Mouse (Mus musculus) kidney, postnatal 14 days (tissue): ENCODE data around the gene Spns2.
A peak's percentile ranks its signal among the peaks of the same experiment; 100 is the strongest.

Experiments
- DNase-seq: peaks from one replicate; pipeline ENCODE4 v3.0.0; 2022; ENCODE audit warnings: mixed read lengths

The Spns2 gene

DNA sequence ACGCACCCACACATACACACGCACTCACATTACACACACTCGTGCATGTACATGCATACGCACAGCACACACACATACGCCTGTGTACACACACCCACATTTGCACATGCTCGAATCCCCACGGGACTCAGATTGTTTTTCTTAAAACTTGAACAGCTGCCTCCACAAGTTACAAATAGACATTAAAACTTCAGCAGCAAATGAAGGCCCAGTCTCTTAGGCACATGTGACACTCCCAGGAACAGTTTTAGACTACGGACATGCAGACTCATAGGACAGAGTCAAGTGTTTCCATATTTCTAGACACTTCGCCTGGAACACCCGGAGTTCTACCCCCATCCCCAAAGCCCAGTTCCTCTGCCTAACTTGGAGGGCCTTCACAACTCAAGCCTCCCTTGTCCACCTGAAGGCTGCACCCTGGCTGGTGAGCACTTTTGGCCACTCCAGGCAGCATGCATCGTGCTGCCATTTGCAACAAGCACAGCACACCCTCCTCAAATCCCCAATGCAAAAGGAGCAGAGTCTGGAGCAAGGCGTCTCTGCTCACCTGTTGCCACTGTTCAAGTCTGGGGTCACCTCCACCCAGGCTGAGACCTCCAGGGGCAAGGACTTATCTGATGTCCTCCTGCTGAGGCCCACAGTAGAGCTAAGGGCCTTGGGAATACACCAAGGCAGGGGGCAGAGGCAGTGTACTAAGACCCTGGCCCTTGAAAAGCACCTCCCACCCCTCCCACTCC lies 79.9 kb downstream of the Spns2 start:
- no peak for DNase-seq

DNA sequence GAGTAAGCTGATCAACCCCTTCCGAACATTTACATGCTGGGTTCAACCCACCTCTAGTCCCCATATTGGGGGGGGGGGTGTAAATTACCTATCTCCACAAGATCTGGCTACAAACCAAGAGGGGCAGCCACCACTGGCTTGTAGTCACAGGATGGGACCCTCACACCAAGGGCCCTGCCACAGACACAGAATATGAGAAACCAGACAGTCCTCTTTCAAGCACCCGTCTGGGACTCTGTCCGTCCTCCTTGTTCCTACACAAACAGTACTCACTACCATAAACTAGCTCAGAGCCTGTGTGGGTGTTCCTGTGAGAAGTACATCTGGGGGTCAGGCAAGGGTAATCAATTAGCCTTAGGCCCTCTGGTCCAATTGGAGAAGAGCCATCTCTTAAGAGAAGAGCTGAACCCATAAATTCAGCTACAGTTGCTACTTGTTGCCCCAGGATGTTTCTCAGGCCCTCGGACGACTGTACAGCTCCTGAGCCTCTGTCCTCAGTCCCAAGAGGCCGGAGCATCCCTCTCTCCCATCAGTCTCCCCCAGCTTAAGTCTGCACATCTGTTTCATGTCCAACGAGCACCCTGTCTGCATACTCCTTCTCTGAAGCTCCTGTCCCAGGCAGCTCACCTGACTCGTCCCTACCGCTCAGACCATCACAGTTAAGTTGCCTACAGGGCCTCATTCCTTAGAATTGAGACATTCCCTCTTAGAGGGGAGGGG lies 81.1 kb downstream of the Spns2 start:
- no peak for DNase-seq

DNA sequence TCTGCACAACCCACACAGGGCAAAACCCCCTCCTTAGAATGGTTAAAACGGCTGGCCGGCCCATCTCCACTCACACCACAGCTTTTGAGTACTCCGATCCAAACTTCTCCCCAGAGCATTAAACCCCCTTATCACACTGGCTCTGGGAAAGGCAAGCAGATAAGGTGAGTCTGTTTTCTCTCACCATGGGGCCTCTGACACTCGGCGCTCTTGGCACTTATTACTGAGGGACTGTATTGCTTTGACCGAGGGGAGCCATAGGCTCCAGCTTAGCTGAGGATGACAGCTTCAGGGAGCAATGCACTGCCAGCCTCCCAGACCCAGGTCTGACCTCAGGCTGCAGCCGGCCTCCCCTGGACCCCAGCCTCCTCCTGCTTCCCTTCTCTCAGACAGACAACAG lies 82.1 kb downstream of the Spns2 start:
- DNase-seq: no peak

DNA sequence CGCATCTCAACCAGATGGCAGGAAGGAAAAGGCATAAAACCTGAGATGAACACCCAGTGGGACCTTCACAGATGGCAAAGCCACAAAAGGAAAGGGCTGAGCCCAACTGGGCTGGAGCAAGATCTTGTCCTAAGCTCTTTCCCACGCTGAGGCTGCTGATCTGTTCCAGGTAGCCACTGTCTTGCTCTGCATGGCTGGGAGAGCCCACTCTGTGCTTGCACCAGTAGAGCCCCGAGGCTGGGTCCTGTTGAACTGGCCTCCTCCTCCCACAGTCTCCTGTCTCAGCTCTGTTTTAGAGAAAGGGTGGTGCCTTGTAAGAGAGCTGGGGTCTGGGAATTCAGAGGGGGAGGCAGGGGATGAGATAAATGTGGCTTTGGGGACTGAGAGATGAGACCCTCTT lies 82.6 kb downstream of the Spns2 start:
- no peak for DNase-seq

DNA sequence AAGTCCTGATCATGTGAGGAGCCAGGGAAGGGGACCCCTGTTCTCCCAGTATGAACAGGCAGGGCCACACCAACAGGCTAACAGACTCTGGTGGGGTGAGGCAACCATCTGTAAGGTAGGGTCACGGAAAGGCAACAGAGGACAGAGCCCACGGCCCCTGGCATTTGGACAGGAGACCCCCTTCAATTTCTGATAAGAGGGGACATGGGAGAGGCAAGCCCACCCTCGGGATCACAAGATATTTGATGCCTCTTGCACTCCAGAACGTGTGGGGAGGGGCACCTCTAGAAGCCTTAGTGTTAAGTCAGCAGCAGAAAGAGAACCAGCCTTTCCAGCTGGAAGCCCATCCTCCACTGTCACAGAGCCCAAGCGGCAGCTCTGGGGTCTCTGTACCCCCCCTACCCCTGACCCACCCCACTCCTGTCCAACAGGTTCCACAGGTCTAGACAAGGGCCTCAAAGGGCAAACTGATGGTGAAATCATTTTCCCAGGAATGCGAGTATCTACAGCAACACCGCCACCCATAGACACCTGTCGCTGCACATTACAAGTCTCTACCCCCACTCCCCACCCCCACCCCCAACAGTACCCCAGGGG lies 83.5 kb downstream of the Spns2 start:
- DNase-seq: no peak

DNA sequence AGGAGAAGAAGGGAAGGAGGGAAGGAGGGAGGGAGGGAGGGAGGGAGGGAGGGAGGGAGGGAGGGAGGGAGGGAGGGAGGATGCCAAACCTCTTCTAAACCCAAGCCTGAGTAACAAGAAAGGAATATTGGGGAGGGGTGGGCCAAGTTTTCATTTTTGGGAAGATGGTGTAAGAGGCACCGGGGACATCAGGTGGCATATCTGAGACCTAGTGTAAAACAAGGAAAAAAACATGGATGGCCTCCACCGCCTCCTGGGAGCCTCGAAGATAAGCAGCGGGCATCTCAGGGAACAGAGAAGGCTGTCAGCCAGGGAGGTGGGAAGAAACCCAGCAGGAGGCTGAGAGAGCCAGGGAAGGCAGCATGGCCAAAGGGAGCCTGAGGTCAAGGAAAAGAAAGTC lies 84.2 kb downstream of the Spns2 start:
- DNase-seq: no peak

DNA sequence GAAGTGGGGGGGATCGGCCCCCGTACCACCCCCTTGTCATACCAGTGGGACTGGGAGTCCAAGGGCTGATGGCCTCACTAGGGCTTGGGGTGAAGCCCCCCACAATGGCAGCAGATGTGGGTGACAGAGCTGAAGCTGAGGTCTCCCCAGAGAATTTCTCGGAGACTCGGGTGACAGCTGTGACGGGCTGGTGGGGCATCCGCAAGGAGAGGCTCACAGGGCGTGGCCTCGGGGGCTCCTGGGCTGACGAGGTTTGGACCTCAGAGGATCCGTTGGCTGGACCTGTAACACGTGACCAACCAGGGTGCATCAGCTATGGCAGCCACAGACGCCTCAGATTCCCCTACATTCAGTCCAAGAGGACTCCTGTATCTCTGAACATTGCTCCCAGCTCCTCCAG lies 86.7 kb downstream of the Spns2 start:
- no peak for DNase-seq

DNA sequence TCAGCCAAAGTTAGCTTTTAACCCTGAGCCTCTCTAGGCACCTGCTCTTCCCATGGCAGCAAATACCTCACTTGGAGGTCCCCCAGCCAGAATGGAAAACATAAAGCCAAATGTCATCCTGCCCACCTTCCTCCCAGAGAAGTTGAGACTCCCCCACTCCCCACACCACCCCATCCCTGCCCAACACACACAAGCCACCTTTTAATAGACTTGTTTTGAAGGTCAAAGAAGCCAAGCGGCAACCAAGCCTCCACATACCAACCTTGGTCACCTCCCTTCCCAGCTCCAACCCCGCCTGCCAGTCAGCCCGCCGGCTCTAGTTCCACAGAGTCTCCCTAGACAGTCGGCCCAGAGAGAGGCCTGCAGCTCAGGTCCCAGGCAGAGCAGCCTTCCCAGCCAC lies 87.7 kb downstream of the Spns2 start:
- peak; percentile 66 for DNase-seq
